In genomic region chr4:126253637-126254272, GRCm38 (mm10) we compare ENCODE assay signal across 8 mouse cellular contexts. TPM values are rescaled to one million over a fixed set of nuclear protein-coding genes. Genes with fewer than 3 reads are reported as not detected.
DNase-seq lines count a peak whose midpoint lies in the region; ATAC-seq lines count a peak whose summit lies in the region.

No protein-coding gene starts in this region.

- 67% methylated on average over 14 of the region's 14 CpGs for WGBS in heart, embryonic 13.5 days
- 66% methylated on average over 14 of the region's 14 CpGs for whole genome bisulfite sequencing in hindbrain, embryonic 14.5 days
- 74% methylated on average over 14 of the region's 14 CpGs for WGBS in midbrain, embryonic 13.5 days

- H3K36me3 ChIP-seq in heart, embryonic 13.5 days, result peaks cover 6% of the 10 kb centered on the region; the same call in 1 of the 2 replicates
- no peaks in the 10 kb centered on the region; the same call in 1 of the 2 replicates for H3K36me3 ChIP-seq in hindbrain, embryonic 14.5 days (replicated peaks; ENCODE audit: control insufficient read depth, insufficient read depth)
- H3K36me3 ChIP-seq in midbrain, embryonic 13.5 days, result peaks cover 3% of the 10 kb centered on the region; the same call in 1 of the 2 replicates

- H3K27me3 ChIP-seq in heart, embryonic 13.5 days (replicated peaks), result no peaks in the 10 kb centered on the region
- H3K27me3 ChIP-seq in hindbrain, embryonic 14.5 days (ENCODE audit: control insufficient read depth, insufficient read depth, low read length), result no peaks in the 10 kb centered on the region
- no peaks in the 10 kb centered on the region for H3K27me3 ChIP-seq in midbrain, embryonic 13.5 days

- peak overlapping the region; percentile 100 for H3K9ac ChIP-seq in heart, embryonic 13.5 days
- H3K9ac ChIP-seq in hindbrain, embryonic 14.5 days, result peak overlapping the region; percentile 92
- H3K9ac ChIP-seq in midbrain, embryonic 13.5 days (replicated peaks), result peak overlapping the region; percentile 94

- intact Hi-C loops in heart, postnatal 36 days (cut with DNase I), result loop anchor here (2.0 kb wide), 1 partner anchor 27 kb away; no protein-coding TSS in a partner anchor

- peaks cover 79% of the 10 kb centered on the region for H3K4me1 ChIP-seq in heart, embryonic 13.5 days
- H3K4me1 ChIP-seq in hindbrain, embryonic 14.5 days (replicated peaks; ENCODE audit: control insufficient read depth, insufficient read depth, low read length), result peaks cover 67% of the 10 kb centered on the region
- H3K4me1 ChIP-seq in midbrain, embryonic 13.5 days (replicated peaks), result peaks cover 76% of the 10 kb centered on the region

- DNase-seq in heart, postnatal 36 days, result no peak
- DNase-seq in hindbrain, embryonic 14.5 days (ENCODE audit: low spot score), result no peak
- no peak for DNase-seq in layer of hippocampus, postnatal 14 days (ENCODE audit: low spot score in 2 of 2)
- DNase-seq in left cerebral cortex, adult 9 months (ENCODE audit: low spot score in 2 of 2), result no peak
- DNase-seq in left cerebral cortex, adult 11 months (ENCODE audit: low spot score), result no peak

- no peaks in the 10 kb centered on the region for H3K9me3 ChIP-seq in heart, embryonic 13.5 days
- no peaks in the 10 kb centered on the region for H3K9me3 ChIP-seq in hindbrain, embryonic 14.5 days (ENCODE audit: control insufficient read depth, low read length)
- no peaks in the 10 kb centered on the region for H3K9me3 ChIP-seq in midbrain, embryonic 13.5 days

- H3K4me2 ChIP-seq in heart, embryonic 13.5 days, result peak overlapping the region; percentile 98
- H3K4me2 ChIP-seq in hindbrain, embryonic 14.5 days (replicated peaks), result peak overlapping the region; percentile 92
- H3K4me2 ChIP-seq in midbrain, embryonic 13.5 days (replicated peaks), result peak overlapping the region; percentile 100

- peak overlapping the region; percentile 96 for H3K27ac ChIP-seq in heart, embryonic 13.5 days (replicated peaks)
- no peak overlapping the region for H3K27ac ChIP-seq in hindbrain, embryonic 14.5 days
- H3K27ac ChIP-seq in midbrain, embryonic 13.5 days, result peak overlapping the region; percentile 96; the same call in 1 of the 2 replicates

- H3K4me3 ChIP-seq in heart, embryonic 13.5 days, result peak overlapping the region; percentile 99
- peak overlapping the region; percentile 78 for H3K4me3 ChIP-seq in hindbrain, embryonic 14.5 days (replicated peaks; ENCODE audit: low read length)
- peak overlapping the region; percentile 99 for H3K4me3 ChIP-seq in midbrain, embryonic 13.5 days (replicated peaks)

- no peak for ATAC-seq in heart, embryonic 13.5 days (ENCODE audit: extremely low read depth, insufficient number of reproducible peaks, low FRiP score, low TSS enrichment)
- ATAC-seq in activated CD4-positive, CD25-positive, alpha-beta regulatory T cell, adult 4 months, result peak; percentile 19
- ATAC-seq in hindbrain, embryonic 14.5 days (ENCODE audit: low FRiP score), result no peak
- no peak for ATAC-seq in midbrain, embryonic 13.5 days

RNA-seq across cellular contexts. Expression of gene Map7d1, which starts 2.4 kb away (rescaled TPM):
- polyA plus RNA-seq in heart, embryonic 13.5 days (2015; fragmentation: Nextera tagmentation; extraction: Ambion mirVana), result 36.7 and 37.1 TPM in 2 replicates
- total RNA-seq in heart, postnatal 36 days (2021), result 100 to 1,000 TPM; 248 to 259 TPM
- 1 to 10 TPM; 6.7 to 7.4 TPM for polyA plus RNA-seq in activated CD4-positive, CD25-positive, alpha-beta regulatory T cell, adult 4 months (2017; shearing (Covaris generic))
- polyA plus RNA-seq in hindbrain, embryonic 14.5 days (2014; fragmentation: Nextera tagmentation; extraction: Ambion mirVana), result 84.2 and 90.0 TPM in 2 replicates
- 64.1 and 89.5 TPM in 2 replicates for polyA plus RNA-seq in midbrain, embryonic 13.5 days (2015; fragmentation: Nextera tagmentation; extraction: Ambion mirVana)
- 100 to 1,000 TPM; 222 to 233 TPM for total RNA-seq in layer of hippocampus, postnatal 14 days (2021)

RNA-seq across cellular contexts. Expression of gene Trappc3, which starts 8.4 kb away (rescaled TPM):
- 68.5 and 74.5 TPM in 2 replicates for polyA plus RNA-seq in heart, embryonic 13.5 days (2015; fragmentation: Nextera tagmentation; extraction: Ambion mirVana)
- total RNA-seq in heart, postnatal 36 days (2021), result 10 to 100 TPM; 45.9 to 46.3 TPM
- polyA plus RNA-seq in activated CD4-positive, CD25-positive, alpha-beta regulatory T cell, adult 4 months (2017; shearing (Covaris generic)), result 10 to 100 TPM; 57.1 to 80.8 TPM
- polyA plus RNA-seq in hindbrain, embryonic 14.5 days (2014; fragmentation: Nextera tagmentation; extraction: Ambion mirVana), result 40.7 and 45.9 TPM in 2 replicates
- polyA plus RNA-seq in midbrain, embryonic 13.5 days (2015; fragmentation: Nextera tagmentation; extraction: Ambion mirVana), result 149 and 154 TPM in 2 replicates
- 10 to 100 TPM; 83.9 to 88.2 TPM for total RNA-seq in layer of hippocampus, postnatal 14 days (2021)

RNA-seq across cellular contexts. Expression of gene Col8a2, which starts 32.8 kb away (rescaled TPM):
- 4.2 and 4.9 TPM in 2 replicates for polyA plus RNA-seq in heart, embryonic 13.5 days (2015; fragmentation: Nextera tagmentation; extraction: Ambion mirVana)
- under 1 TPM; 0.61 to 0.62 TPM for total RNA-seq in heart, postnatal 36 days (2021)
- not detected for polyA plus RNA-seq in activated CD4-positive, CD25-positive, alpha-beta regulatory T cell, adult 4 months (2017; shearing (Covaris generic))
- 8.1 and 9.9 TPM in 2 replicates for polyA plus RNA-seq in hindbrain, embryonic 14.5 days (2014; fragmentation: Nextera tagmentation; extraction: Ambion mirVana)
- 1.0 and 1.5 TPM in 2 replicates for polyA plus RNA-seq in midbrain, embryonic 13.5 days (2015; fragmentation: Nextera tagmentation; extraction: Ambion mirVana)
- total RNA-seq in layer of hippocampus, postnatal 14 days (2021), result 1 to 10 TPM; 1.9 to 8.4 TPM

RNA-seq across cellular contexts. Expression of gene Thrap3, which starts 51.2 kb away (rescaled TPM):
- polyA plus RNA-seq in heart, embryonic 13.5 days (2015; fragmentation: Nextera tagmentation; extraction: Ambion mirVana), result 127 and 134 TPM in 2 replicates
- 100 to 1,000 TPM; 119 to 123 TPM for total RNA-seq in heart, postnatal 36 days (2021)
- polyA plus RNA-seq in activated CD4-positive, CD25-positive, alpha-beta regulatory T cell, adult 4 months (2017; shearing (Covaris generic)), result 100 to 1,000 TPM; 205 to 236 TPM
- polyA plus RNA-seq in hindbrain, embryonic 14.5 days (2014; fragmentation: Nextera tagmentation; extraction: Ambion mirVana), result 127 and 139 TPM in 2 replicates
- 174 and 180 TPM in 2 replicates for polyA plus RNA-seq in midbrain, embryonic 13.5 days (2015; fragmentation: Nextera tagmentation; extraction: Ambion mirVana)
- total RNA-seq in layer of hippocampus, postnatal 14 days (2021), result 100 to 1,000 TPM; 142 to 149 TPM
